Mouse (Mus musculus) CD4-positive, CD25-positive, alpha-beta regulatory T cell, adult 2 months (primary cell): Measurements from ENCODE around the gene Mrps7.

Source experiments
- DNase-seq: peaks from one replicate; pipeline ENCODE4 v3.0.0-alpha.2; 2012; ENCODE audit warnings: low read depth, low spot score

Gene Mrps7

GRCm38 (mm10) chr11:115603476-115604303 is at the start of gene Mrps7, which contains the start of gene Gga3:
Mrps7 (plus strand) TSS chr11:115603925.
Gga3 (minus strand) TSS chr11:115604051.
- DNase-seq, result peak; percentile 96

- DNase-seq, result no peak
Observed at GRCm38 (mm10) chr11:115555717-115556116, 48.0 kb upstream of the Mrps7 start.

- DNase-seq, result peak; percentile 46
Observed at GRCm38 (mm10) chr11:115563406-115563805, 40.3 kb upstream of the Mrps7 start.

DNA sequence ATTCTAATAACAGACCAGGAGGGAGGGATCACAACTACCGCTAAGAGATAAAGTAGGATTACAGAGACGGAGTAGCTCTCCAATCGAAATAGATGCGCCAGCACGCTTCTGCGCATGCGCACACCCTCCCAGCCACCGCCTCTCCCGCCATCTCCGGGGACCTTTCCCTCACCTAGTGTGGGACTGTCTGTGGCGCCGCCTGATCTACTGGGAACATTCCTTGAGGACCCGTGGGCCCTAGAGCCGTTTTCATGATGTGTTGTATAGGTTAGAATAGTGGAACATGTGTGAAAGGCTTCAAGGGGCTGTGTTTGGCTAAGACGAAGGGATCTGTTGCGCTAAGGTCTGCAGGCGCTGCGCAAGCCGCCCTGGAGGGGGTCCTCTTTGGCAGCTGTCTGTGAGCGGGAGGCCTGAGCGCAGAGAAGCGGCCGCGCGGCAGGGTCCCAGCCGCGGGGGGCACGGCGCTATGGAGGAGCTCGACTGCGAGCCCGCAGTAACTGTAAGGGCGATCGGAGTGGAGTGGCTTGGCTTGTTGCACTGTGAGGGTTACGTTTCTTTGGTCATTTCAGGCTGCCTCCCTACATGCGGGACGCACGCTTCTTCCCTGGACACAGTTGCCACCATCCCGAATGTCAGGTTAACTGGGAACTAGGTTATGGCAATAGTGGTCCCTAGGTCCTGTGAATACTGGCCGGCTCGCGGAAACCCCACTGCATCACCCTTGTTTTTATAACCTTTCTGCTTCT is 39.5 kb upstream of the Mrps7 start, which contains the start of gene Nup85:
TSS of gene Nup85 (plus strand) at position 371 of the 746 bp plus-strand sequence.
- peak; percentile 98 for DNase-seq

- no peak for DNase-seq
Observed at GRCm38 (mm10) chr11:115564961-115565360, 38.8 kb upstream of the Mrps7 start.

DNA sequence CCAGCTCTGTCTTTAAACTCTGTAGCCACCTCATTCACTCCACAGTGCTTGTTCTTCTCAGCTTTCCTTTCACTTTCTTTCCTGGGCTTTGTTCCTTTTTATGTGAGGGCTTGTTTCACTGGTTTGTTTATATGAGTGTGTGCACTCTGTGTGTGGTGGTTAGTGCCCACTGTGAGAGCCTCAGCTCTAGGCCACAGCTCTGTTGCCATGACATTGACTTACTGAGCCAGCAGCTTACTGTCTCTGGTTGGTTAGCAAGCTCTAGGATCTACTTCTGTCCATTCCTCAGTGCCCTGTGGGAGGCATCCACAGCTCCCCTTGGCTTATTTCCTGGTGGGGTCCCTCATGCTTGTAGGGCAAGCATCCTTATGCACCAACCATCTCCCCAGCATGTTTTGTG is 24.6 kb upstream of the Mrps7 start:
- no peak for DNase-seq

DNA sequence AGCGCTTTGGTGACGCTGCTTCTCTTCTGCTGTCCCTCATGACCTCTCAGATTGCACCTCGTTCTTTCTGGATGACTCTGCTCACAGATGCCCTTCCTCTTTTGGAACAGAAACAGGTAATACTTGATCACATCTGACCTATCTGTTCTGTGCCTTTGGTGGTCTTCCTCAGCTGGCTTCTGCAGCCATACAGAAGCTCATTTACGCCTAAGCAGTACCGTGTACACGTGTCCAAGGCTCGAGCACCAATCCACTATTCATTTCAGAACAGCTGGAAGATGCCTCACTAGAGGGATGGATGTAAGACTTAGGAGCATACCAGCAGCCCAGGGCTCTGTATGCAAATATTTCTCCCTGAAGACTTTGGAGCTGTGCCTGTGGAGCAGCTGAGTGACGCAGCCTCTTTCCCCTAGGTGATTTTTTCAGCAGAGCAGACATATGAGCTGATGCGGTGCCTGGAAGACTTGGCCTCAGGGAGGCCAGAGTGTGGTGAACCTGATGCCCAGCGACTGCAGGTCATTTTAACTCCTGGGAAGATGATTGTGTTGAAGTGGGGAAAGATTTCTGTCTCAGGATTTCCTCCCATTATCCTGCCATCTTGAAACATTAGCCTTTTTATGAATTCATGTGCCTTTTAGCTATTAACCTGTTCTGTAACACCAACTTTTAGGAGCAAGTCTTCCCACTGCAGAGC is 20.7 kb upstream of the Mrps7 start:
- DNase-seq, result no peak

GRCm38 (mm10) chr11:115584376-115585073 is 19.2 kb upstream of the Mrps7 start:
- DNase-seq, result no peak

- no peak for DNase-seq
Observed at GRCm38 (mm10) chr11:115585573-115586100, 18.1 kb upstream of the Mrps7 start.

DNA sequence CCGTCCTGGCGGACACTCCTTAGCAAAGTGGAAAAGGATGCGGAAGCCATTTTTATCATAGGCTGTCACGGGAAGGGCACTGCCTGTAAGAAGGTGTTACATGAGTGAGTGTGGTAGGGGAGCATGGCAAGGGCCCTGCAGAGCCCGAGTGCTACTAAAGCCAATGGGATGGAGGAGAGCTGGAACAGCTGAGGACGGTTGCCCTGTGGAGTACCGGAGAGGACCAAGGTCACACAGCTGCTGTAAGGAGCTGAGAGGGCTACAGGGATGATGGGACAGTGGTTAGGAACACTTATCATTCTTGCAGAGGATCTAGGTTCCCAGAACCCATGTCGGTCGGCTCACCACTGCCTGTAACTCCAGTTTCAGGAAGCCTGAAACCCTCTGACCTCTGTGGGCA is 17.3 kb upstream of the Mrps7 start:
- DNase-seq, result no peak

- DNase-seq, result no peak
Observed at GRCm38 (mm10) chr11:115587984-115588383, 15.7 kb upstream of the Mrps7 start.

GRCm38 (mm10) chr11:115590526-115591075 is 13.1 kb upstream of the Mrps7 start:
- no peak for DNase-seq

GRCm38 (mm10) chr11:115595209-115595608 is 8.5 kb upstream of the Mrps7 start:
- no peak for DNase-seq

- no peak for DNase-seq
Observed at GRCm38 (mm10) chr11:115598309-115598708, 5.4 kb upstream of the Mrps7 start.

- DNase-seq, result no peak
Observed at GRCm38 (mm10) chr11:115599722-115600121, 4.0 kb upstream of the Mrps7 start.

DNA sequence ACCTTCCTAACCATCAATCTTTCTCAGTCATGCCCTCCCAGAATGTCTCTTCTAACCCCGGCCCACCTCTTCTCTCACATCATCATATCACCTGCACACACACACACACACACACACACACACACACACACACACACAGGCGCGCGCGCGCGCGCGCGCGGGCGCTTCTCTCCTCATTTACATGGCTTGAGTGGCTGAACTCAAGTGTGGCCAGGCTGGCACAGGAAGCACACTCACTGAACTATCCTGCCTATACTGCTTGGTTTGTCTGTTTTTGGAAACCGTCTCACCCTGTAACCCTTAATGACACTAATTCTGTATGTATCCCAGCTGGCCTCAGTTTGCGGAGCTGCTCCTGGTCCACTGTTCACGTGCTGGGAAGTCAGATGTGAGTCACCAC is 3.0 kb upstream of the Mrps7 start:
- no peak for DNase-seq

DNA sequence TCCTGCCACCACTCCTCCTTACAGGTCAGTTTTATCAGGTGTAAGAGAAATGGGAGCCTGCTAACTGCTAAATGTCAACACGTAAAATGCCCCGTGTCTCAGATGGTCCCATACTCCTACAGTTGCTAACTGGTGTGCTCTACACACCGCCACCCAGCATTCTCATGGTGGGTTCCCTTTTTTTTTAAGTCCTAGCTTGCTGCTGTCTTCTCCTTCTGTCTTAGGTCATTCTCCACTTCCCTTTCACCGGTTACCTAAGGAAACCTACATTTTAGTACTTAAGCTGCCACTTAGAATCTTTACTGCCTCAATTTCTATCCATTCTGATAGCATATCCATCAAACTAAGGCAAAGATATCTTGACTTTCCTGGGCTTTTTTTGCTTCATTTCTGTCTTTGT is 2.6 kb upstream of the Mrps7 start:
- DNase-seq, result no peak

- no peak for DNase-seq
Observed at GRCm38 (mm10) chr11:115603128-115603475, 623 bp upstream of the Mrps7 start.

DNA sequence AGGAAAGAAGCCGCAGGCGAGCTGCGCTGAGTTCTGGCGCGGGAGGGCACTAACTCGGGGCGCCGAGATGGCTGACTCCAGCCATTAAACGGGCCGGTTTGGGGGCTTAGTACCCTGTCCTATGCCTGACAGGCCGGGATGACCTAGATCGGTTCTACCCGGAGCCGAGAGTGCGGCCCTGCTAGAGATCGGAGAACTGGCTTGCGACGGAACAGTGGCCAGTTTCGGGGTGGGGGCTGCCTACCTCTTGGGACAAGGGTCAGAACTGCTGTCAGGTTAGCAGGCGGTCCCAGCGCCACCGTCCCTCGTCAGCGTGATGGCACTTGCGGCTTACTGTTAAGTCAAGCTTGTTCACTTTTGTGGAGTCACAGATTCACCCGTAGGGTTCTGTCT is 575 bp downstream of the Mrps7 start:
- no peak for DNase-seq

DNA sequence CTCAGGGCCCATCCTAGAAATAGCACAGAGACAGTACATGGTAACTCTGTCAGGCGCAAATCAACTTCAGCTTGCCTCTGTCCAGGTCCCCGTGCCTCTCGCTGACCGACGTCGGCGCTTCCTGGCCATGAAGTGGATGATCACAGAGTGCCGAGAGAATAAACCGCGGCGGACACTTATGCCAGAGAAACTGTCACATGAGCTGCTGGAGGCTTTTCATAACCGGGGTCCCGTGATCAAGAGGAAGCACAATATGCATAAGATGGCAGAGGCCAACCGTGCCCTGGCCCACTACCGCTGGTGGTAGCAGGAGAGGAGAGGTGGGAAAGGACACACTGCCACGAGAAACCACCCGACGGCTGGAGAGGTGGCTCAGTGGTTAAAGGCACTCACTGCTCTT is 3.0 kb downstream of the Mrps7 start:
- DNase-seq, result no peak
